Mouse (Mus musculus): ENCODE data around the gene Gm3776. TPM values are rescaled to one million over a fixed set of nuclear protein-coding genes. Genes with fewer than 3 reads are reported as not detected.
A peak's percentile ranks its signal among the peaks of the same experiment; 100 is the strongest.
"Not testable (repeated sequence)": the region's sequence is repeated elsewhere in the genome, so short reads cannot be mapped to it uniquely, and the experiment has no call there.

Gm3776 gene
- polyA plus RNA-seq, 1 experiment from 2014 or later, result not detected

GRCm38 (mm10) chr9:78224418-78224817 is 32.5 kb upstream of the Gm3776 start:
- H3K4me1 ChIP-seq (ENCODE audit: control insufficient read depth, insufficient read depth, low read length), result no peaks in the 10 kb centered on the region
- H3K4me2 ChIP-seq, result no peak overlapping the region
- DNase-seq (ENCODE audit: low spot score, missing footprints) (no peak), ATAC-seq (ENCODE audit: low FRiP score) (no peak)
- no peaks in the 10 kb centered on the region for H3K36me3 ChIP-seq (ENCODE audit: control insufficient read depth, insufficient read depth, low read length)
- H3K27me3 ChIP-seq (ENCODE audit: control insufficient read depth, insufficient read depth, low read length), result no peaks in the 10 kb centered on the region
- H3K27ac ChIP-seq (ENCODE audit: low read depth, low read length), result no peak overlapping the region
- H3K4me3 ChIP-seq (ENCODE audit: low read depth, low read length), result no peak overlapping the region
- WGBS, result 84% methylated on average over 2 of the region's 2 CpGs
- H3K9me3 ChIP-seq (ENCODE audit: control insufficient read depth, low read length), result no peaks in the 10 kb centered on the region
- H3K9ac ChIP-seq (ENCODE audit: low read length), result no peak overlapping the region

DNA sequence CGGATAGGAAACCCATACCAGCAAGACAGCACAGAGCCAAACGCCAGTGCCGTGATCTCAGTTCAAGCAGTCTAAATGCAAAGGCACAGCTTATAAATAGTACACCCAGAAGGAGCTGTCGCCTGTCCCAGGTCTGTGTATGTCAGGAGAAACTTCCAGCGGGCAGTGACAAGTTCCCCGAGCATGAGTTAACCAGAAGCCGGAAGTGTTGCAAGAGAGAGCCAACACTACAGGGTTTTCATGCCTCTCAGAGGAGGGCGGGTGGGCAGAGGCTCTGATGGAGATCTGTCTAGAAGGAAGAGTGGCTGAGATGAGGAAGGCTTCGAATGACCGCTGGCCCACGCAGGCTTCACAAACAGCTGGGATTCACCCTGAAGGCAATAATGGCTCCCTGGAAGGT is 31.6 kb upstream of the Gm3776 start:
- H3K9ac ChIP-seq (ENCODE audit: low read length), result no peak overlapping the region
- H3K9me3 ChIP-seq (ENCODE audit: control insufficient read depth, low read length), result no peaks in the 10 kb centered on the region
- ATAC-seq (ENCODE audit: low FRiP score) (no peak), DNase-seq (ENCODE audit: low spot score, missing footprints) (no peak)
- H3K27me3 ChIP-seq (ENCODE audit: control insufficient read depth, insufficient read depth, low read length), result no peaks in the 10 kb centered on the region
- H3K4me2 ChIP-seq, result no peak overlapping the region
- no peaks in the 10 kb centered on the region for H3K36me3 ChIP-seq (ENCODE audit: control insufficient read depth, insufficient read depth, low read length)
- H3K27ac ChIP-seq (ENCODE audit: low read depth, low read length), result no peak overlapping the region
- no peak overlapping the region for H3K4me3 ChIP-seq (ENCODE audit: low read depth, low read length)
- 85% methylated on average over 11 of the region's 11 CpGs for WGBS
- no peaks in the 10 kb centered on the region for H3K4me1 ChIP-seq (ENCODE audit: control insufficient read depth, insufficient read depth, low read length)

- Histone ChIP-seq H3K9ac (ENCODE audit: low read length) (no peak overlapping the region), H3K4me3 (ENCODE audit: low read depth, low read length) (no peak overlapping the region), H3K4me2 (no peak overlapping the region), H3K36me3 (ENCODE audit: control insufficient read depth, insufficient read depth, low read length) (no peaks in the 10 kb centered on the region), H3K27ac (ENCODE audit: low read depth, low read length) (no peak overlapping the region), H3K27me3 (ENCODE audit: control insufficient read depth, insufficient read depth, low read length) (no peaks in the 10 kb centered on the region), H3K4me1 (ENCODE audit: control insufficient read depth, insufficient read depth, low read length) (no peaks in the 10 kb centered on the region), H3K9me3 (ENCODE audit: control insufficient read depth, low read length) (no peaks in the 10 kb centered on the region)
- no peak for ATAC-seq (ENCODE audit: low FRiP score)
- 98% methylated on average over 2 of the region's 2 CpGs for WGBS
- no peak for DNase-seq (ENCODE audit: low spot score, missing footprints)
Observed at GRCm38 (mm10) chr9:78228122-78228521, 28.8 kb upstream of the Gm3776 start.

- not testable (repeated sequence) for H3K4me2 ChIP-seq; H3K4me1 ChIP-seq (ENCODE audit: control insufficient read depth, insufficient read depth, low read length); H3K4me3 ChIP-seq (ENCODE audit: low read depth, low read length); H3K9ac ChIP-seq (ENCODE audit: low read length); H3K27me3 ChIP-seq (ENCODE audit: control insufficient read depth, insufficient read depth, low read length); H3K36me3 ChIP-seq (ENCODE audit: control insufficient read depth, insufficient read depth, low read length); H3K27ac ChIP-seq (ENCODE audit: low read depth, low read length); H3K9me3 ChIP-seq (ENCODE audit: control insufficient read depth, low read length); ATAC-seq (ENCODE audit: low FRiP score); DNase-seq (ENCODE audit: low spot score, missing footprints)
- 81% methylated on average over 3 of the region's 3 CpGs for WGBS
Observed at GRCm38 (mm10) chr9:78229658-78230057, 27.3 kb upstream of the Gm3776 start.

DNA sequence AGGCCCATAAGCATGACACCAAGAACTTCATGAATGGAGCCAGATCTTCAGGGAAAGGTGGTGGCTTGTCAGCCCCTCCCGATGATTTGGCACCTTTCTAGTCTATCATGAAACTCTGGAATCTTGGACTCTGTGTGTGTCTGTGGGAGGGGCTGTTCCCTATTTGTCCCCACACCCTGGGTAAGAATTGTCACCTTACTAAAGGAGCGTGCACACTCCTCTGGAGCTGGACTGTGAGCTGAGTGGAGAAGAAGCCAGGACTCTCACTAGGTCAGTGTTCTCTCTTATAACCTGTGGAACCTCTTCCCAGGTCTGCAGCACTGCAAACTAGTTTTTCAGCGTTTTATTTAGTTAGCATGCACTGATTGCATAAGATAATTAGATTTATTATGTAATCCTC is 26.5 kb upstream of the Gm3776 start, which contains the start of gene Gsta1:
Gsta1 (plus strand) TSS at position 196 of the 400 bp plus-strand sequence.
- not testable (repeated sequence) for H3K4me2 ChIP-seq; H3K27me3 ChIP-seq (ENCODE audit: control insufficient read depth, insufficient read depth, low read length); H3K4me3 ChIP-seq (ENCODE audit: low read depth, low read length); H3K36me3 ChIP-seq (ENCODE audit: control insufficient read depth, insufficient read depth, low read length); H3K27ac ChIP-seq (ENCODE audit: low read depth, low read length); H3K9ac ChIP-seq (ENCODE audit: low read length); H3K4me1 ChIP-seq (ENCODE audit: control insufficient read depth, insufficient read depth, low read length); DNase-seq (ENCODE audit: low spot score, missing footprints); ATAC-seq (ENCODE audit: low FRiP score); H3K9me3 ChIP-seq (ENCODE audit: control insufficient read depth, low read length)
- 81% methylated on average over 1 of the region's 3 CpGs for WGBS

GRCm38 (mm10) chr9:78233121-78233695 is 23.7 kb upstream of the Gm3776 start:
- not testable (repeated sequence) for ATAC-seq (ENCODE audit: low FRiP score); H3K9me3 ChIP-seq (ENCODE audit: control insufficient read depth, low read length); H3K9ac ChIP-seq (ENCODE audit: low read length); H3K4me2 ChIP-seq; H3K27ac ChIP-seq (ENCODE audit: low read depth, low read length); DNase-seq (ENCODE audit: low spot score, missing footprints); H3K4me3 ChIP-seq (ENCODE audit: low read depth, low read length); H3K27me3 ChIP-seq (ENCODE audit: control insufficient read depth, insufficient read depth, low read length); H3K36me3 ChIP-seq (ENCODE audit: control insufficient read depth, insufficient read depth, low read length); H3K4me1 ChIP-seq (ENCODE audit: control insufficient read depth, insufficient read depth, low read length)
- WGBS, result no CpG with 5 or more reads among the region's 10 CpGs

DNA sequence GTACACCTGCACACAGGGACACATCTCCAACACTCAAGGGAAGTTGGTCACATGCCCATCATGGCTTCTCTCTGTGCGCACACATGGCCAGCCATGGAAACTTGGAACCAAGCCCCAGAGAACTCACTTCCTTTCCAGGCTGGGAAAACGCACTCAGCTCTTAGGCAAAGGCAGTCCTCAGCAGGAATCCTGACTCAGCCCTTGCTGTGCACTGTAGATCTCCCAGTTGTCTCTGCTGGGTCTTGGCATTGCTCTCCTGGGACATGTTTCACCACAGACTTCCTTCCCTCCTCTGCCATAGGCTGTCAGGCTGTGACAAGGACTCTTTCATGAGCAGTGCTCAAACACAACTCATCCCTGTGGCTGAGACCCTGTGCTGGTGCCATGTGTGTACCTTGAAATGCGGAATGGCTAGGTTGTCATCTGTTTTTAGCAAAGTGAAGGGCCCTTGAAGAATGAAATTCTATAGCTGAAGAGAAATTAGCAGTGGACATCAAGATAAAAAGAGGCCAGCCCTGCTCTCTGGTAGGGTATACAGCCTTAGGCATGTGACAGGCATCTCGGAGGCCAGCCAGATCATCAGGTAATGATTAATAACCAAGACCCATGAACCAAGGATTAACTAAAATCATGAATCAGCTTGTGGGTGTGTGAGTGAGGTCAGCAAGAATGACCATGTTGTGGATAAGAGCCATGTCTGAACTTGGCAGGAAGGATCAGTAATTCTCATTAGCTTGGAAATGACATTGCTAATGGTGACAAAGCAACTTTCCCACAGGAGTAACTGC is 1.1 kb upstream of the Gm3776 start:
- WGBS, result 74% methylated on average over 4 of the region's 4 CpGs
- H3K9me3 ChIP-seq (ENCODE audit: control insufficient read depth, low read length); H3K9ac ChIP-seq (ENCODE audit: low read length); ATAC-seq (ENCODE audit: low FRiP score); H3K4me2 ChIP-seq; DNase-seq (ENCODE audit: low spot score, missing footprints); H3K27me3 ChIP-seq (ENCODE audit: control insufficient read depth, insufficient read depth, low read length); H3K4me1 ChIP-seq (ENCODE audit: control insufficient read depth, insufficient read depth, low read length); H3K4me3 ChIP-seq (ENCODE audit: low read depth, low read length); H3K36me3 ChIP-seq (ENCODE audit: control insufficient read depth, insufficient read depth, low read length); H3K27ac ChIP-seq (ENCODE audit: low read depth, low read length): not testable (repeated sequence)

- H3K9me3 ChIP-seq (ENCODE audit: control insufficient read depth, low read length); H3K36me3 ChIP-seq (ENCODE audit: control insufficient read depth, insufficient read depth, low read length); H3K27me3 ChIP-seq (ENCODE audit: control insufficient read depth, insufficient read depth, low read length); H3K4me3 ChIP-seq (ENCODE audit: low read depth, low read length); H3K4me2 ChIP-seq; H3K27ac ChIP-seq (ENCODE audit: low read depth, low read length); H3K4me1 ChIP-seq (ENCODE audit: control insufficient read depth, insufficient read depth, low read length); DNase-seq (ENCODE audit: low spot score, missing footprints); H3K9ac ChIP-seq (ENCODE audit: low read length): not testable (repeated sequence)
- ATAC-seq (ENCODE audit: low FRiP score), result peak; percentile 75
- 0% methylated on average over 1 of the region's 6 CpGs for WGBS
Observed at GRCm38 (mm10) chr9:78259688-78260087, 2.8 kb downstream of the Gm3776 start.

DNA sequence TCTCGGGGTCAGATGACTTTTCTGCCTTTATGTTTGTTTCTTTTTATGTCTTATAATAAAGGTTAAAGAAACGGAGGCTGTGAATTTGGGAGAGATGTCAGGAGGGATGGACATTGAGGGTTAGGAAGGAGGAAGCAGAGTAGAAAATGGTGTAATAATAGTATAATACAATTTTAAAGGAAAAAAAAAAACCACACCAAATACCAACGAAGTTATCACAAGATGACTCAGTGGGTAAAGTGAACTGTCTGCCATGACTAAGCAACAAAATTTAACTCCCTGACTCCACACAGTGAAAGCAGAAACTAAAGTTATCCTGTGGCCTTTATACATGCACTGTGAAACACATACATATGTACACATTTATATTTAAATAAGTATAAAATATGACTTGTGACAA is 14.0 kb downstream of the Gm3776 start:
- H3K9me3 ChIP-seq (ENCODE audit: control insufficient read depth, low read length); ATAC-seq (ENCODE audit: low FRiP score); H3K36me3 ChIP-seq (ENCODE audit: control insufficient read depth, insufficient read depth, low read length); H3K27ac ChIP-seq (ENCODE audit: low read depth, low read length); H3K9ac ChIP-seq (ENCODE audit: low read length); H3K4me3 ChIP-seq (ENCODE audit: low read depth, low read length); H3K27me3 ChIP-seq (ENCODE audit: control insufficient read depth, insufficient read depth, low read length); H3K4me1 ChIP-seq (ENCODE audit: control insufficient read depth, insufficient read depth, low read length); H3K4me2 ChIP-seq: not testable (repeated sequence)
- DNase-seq (ENCODE audit: low spot score, missing footprints), result peak; percentile 17
- 79% methylated on average over 3 of the region's 3 CpGs for WGBS
